Mouse (Mus musculus): ENCODE measurements at regions not wholly inside any gene's neighbourhood (a gene's known extent, or its start where the extent isn't known, plus 50 kb on each side); places are given as distances from the start of the nearest gene placed in this dataset.
"Not testable (repeated sequence)": the region's sequence is repeated elsewhere in the genome, so short reads cannot be mapped to it uniquely, and the experiment has no call there.

GRCm38 (mm10) chr4:21321769-21322168 is 364.0 kb downstream of the Prdm13 start:
- DNase-seq: no peak
- no peak overlapping the region for H3K4me3 ChIP-seq
- no peaks in the 10 kb centered on the region for H3K36me3 ChIP-seq (ENCODE audit: control insufficient read depth, insufficient read depth, low read length)
- H3K4me1 ChIP-seq (ENCODE audit: control insufficient read depth, insufficient read depth, low read length): no peaks in the 10 kb centered on the region
- no peaks in the 10 kb centered on the region for H3K79me2 ChIP-seq (replicated peaks; ENCODE audit: control insufficient read depth, insufficient read depth, low read length)
- TF ChIP-seq EP300 (IDR thresholded peaks at IDR 0.05; ENCODE audit: insufficient read depth, low read depth, low read length) (no peak), POLR2A (IDR thresholded peaks at IDR 0.05; ENCODE audit: insufficient read depth, low read depth, low read length) (no peak), CTCF (IDR thresholded peaks at IDR 0.05) (no peak)
- H3K27ac ChIP-seq: no peak overlapping the region
- H3K27me3 ChIP-seq (ENCODE audit: control insufficient read depth, insufficient read depth, low read length): no peaks in the 10 kb centered on the region
- whole genome bisulfite sequencing: 44% methylated on average over 1 of the region's 1 CpGs
- no peak overlapping the region for H3K9ac ChIP-seq (ENCODE audit: low read depth, low read length)
- intact Hi-C loops (cut with DNase I): no loop called here

DNA sequence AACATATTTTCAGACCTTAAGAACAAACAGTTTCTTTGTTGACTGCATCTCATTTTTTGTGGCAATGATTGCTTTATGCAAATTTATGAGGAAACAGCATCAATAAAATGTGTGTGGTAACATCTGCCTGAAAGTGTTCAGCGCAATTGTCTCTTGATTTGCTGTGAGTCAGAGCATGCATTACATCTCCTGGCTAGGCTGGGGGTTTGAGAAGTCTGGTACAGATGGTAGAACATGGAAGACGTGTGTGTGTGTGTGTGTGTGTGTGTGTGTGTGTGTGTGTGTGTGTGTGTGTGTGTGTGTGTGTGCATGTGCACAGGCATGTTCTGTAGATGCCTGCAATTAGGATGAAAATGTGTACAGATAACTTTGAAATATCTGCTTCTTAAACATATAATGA is 376.5 kb downstream of the Prdm13 start:
- H3K9ac ChIP-seq (ENCODE audit: low read depth, low read length); DNase-seq; H3K4me1 ChIP-seq (ENCODE audit: control insufficient read depth, insufficient read depth, low read length); H3K4me3 ChIP-seq; H3K79me2 ChIP-seq (replicated peaks; ENCODE audit: control insufficient read depth, insufficient read depth, low read length); H3K36me3 ChIP-seq (ENCODE audit: control insufficient read depth, insufficient read depth, low read length); intact Hi-C loops (cut with DNase I); H3K27me3 ChIP-seq (ENCODE audit: control insufficient read depth, insufficient read depth, low read length); H3K27ac ChIP-seq: not testable (repeated sequence)
- 72% methylated on average over 2 of the region's 2 CpGs for WGBS

GRCm38 (mm10) chr4:21307476-21308011 is 378.2 kb downstream of the Prdm13 start:
- no peak for DNase-seq
- H3K36me3 ChIP-seq (ENCODE audit: control insufficient read depth, insufficient read depth, low read length): no peaks in the 10 kb centered on the region
- H3K4me3 ChIP-seq: no peak overlapping the region
- TF ChIP-seq CTCF (IDR thresholded peaks at IDR 0.05): no peak
- TF ChIP-seq POLR2A (IDR thresholded peaks at IDR 0.05; ENCODE audit: insufficient read depth, low read depth, low read length): no peak
- no peak for TF ChIP-seq EP300 (IDR thresholded peaks at IDR 0.05; ENCODE audit: insufficient read depth, low read depth, low read length)
- no peaks in the 10 kb centered on the region for H3K79me2 ChIP-seq (replicated peaks; ENCODE audit: control insufficient read depth, insufficient read depth, low read length)
- no peak overlapping the region for H3K27ac ChIP-seq
- intact Hi-C loops (cut with DNase I): no loop called here
- no peaks in the 10 kb centered on the region for H3K27me3 ChIP-seq (ENCODE audit: control insufficient read depth, insufficient read depth, low read length)
- no peak overlapping the region for H3K9ac ChIP-seq (ENCODE audit: low read depth, low read length)
- 68% methylated on average over 3 of the region's 3 CpGs for WGBS
- no peaks in the 10 kb centered on the region for H3K4me1 ChIP-seq (ENCODE audit: control insufficient read depth, insufficient read depth, low read length)

DNA sequence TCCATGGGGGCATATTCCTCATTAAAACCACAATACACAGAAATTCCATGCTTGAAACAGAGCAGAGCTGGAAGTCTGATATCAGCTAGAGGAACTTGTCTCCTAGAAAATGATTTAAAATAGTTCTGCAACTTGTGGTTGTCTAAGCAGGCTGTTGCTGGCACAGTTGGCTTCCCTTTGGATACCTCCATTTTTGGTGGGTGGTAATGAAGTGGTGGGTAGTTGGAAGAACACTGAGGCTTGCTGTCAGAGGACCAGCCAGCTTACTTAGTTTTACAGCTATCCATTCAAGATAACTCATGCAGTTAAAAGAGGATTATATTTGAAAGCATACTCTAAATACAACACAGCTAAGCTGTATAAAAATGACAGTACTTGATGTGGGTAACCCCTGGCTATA is 385.6 kb downstream of the Prdm13 start:
- Histone ChIP-seq H3K4me3 (no peak overlapping the region), H3K27me3 (ENCODE audit: control insufficient read depth, insufficient read depth, low read length) (no peaks in the 10 kb centered on the region), H3K27ac (no peak overlapping the region), H3K36me3 (ENCODE audit: control insufficient read depth, insufficient read depth, low read length) (no peaks in the 10 kb centered on the region), H3K4me1 (ENCODE audit: control insufficient read depth, insufficient read depth, low read length) (no peaks in the 10 kb centered on the region), H3K9ac (ENCODE audit: low read depth, low read length) (no peak overlapping the region), H3K79me2 (replicated peaks; ENCODE audit: control insufficient read depth, insufficient read depth, low read length) (no peaks in the 10 kb centered on the region)
- intact Hi-C loops (cut with DNase I): no loop called here
- no peak for DNase-seq
- TF ChIP-seq EP300 (IDR thresholded peaks at IDR 0.05; ENCODE audit: insufficient read depth, low read depth, low read length) (no peak), CTCF (IDR thresholded peaks at IDR 0.05) (no peak), POLR2A (IDR thresholded peaks at IDR 0.05; ENCODE audit: insufficient read depth, low read depth, low read length) (no peak)

GRCm38 (mm10) chr4:21267302-21267701 is 418.5 kb downstream of the Prdm13 start:
- no peaks in the 10 kb centered on the region for H3K36me3 ChIP-seq (ENCODE audit: control insufficient read depth, insufficient read depth, low read length)
- no peaks in the 10 kb centered on the region for H3K79me2 ChIP-seq (replicated peaks; ENCODE audit: control insufficient read depth, insufficient read depth, low read length)
- DNase-seq: no peak
- 63% methylated on average over 2 of the region's 2 CpGs for WGBS
- TF ChIP-seq POLR2A (IDR thresholded peaks at IDR 0.05; ENCODE audit: insufficient read depth, low read depth, low read length) (no peak), CTCF (IDR thresholded peaks at IDR 0.05) (no peak), EP300 (IDR thresholded peaks at IDR 0.05; ENCODE audit: insufficient read depth, low read depth, low read length) (no peak)
- H3K27me3 ChIP-seq (ENCODE audit: control insufficient read depth, insufficient read depth, low read length): no peaks in the 10 kb centered on the region
- no peak overlapping the region for H3K9ac ChIP-seq (ENCODE audit: low read depth, low read length)
- no peaks in the 10 kb centered on the region for H3K4me1 ChIP-seq (ENCODE audit: control insufficient read depth, insufficient read depth, low read length)
- no peak overlapping the region for H3K4me3 ChIP-seq
- no peak overlapping the region for H3K27ac ChIP-seq
- intact Hi-C loops (cut with DNase I): no loop called here

- H3K27me3 ChIP-seq (ENCODE audit: control insufficient read depth, insufficient read depth, low read length): no peaks in the 10 kb centered on the region
- no peaks in the 10 kb centered on the region for H3K4me1 ChIP-seq (ENCODE audit: control insufficient read depth, insufficient read depth, low read length)
- no peak overlapping the region for H3K9ac ChIP-seq (ENCODE audit: low read depth, low read length)
- no peak overlapping the region for H3K4me3 ChIP-seq
- TF ChIP-seq CTCF (IDR thresholded peaks at IDR 0.05) (no peak), POLR2A (IDR thresholded peaks at IDR 0.05; ENCODE audit: insufficient read depth, low read depth, low read length) (no peak), EP300 (IDR thresholded peaks at IDR 0.05; ENCODE audit: insufficient read depth, low read depth, low read length) (no peak)
- no peaks in the 10 kb centered on the region for H3K36me3 ChIP-seq (ENCODE audit: control insufficient read depth, insufficient read depth, low read length)
- intact Hi-C loops (cut with DNase I): no loop called here
- no peak for DNase-seq
- no peak overlapping the region for H3K27ac ChIP-seq
- no peaks in the 10 kb centered on the region for H3K79me2 ChIP-seq (replicated peaks; ENCODE audit: control insufficient read depth, insufficient read depth, low read length)
Observed at GRCm38 (mm10) chr4:21266886-21267285, 418.9 kb downstream of the Prdm13 start.
